Mouse (Mus musculus): ENCODE data around the gene Nxf3. TPM values are rescaled to one million over a fixed set of nuclear protein-coding genes. Genes with fewer than 3 reads are reported as not detected.
A peak's percentile ranks its signal among the peaks of the same experiment; 100 is the strongest.

Nxf3 gene
- polyA plus RNA-seq (2014; fragmentation: Nextera tagmentation; extraction: Ambion mirVana): 0.23 and 0.25 TPM in 2 replicates

DNA sequence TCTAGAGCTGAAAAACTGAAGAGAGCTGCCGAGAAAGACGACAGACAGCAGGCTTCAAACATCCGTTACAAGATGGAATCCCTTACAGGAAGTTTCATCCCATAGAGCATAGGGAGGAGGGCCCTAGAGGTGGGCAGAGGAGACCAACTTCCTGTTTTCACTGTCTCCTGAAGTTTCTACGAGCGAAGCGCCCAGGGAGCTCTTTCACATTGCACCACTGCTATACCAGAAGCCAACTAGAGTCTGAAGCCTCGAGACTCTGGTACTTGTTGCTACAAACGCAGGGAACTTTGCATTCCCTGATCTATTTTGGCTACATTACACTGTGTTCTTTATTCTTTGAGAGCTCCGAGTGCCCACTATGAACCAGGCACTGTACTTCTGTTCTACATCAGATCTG is at the start of gene Nxf3:
Gene Nxf3 (minus strand): TSS at position 101 of the 400 bp plus-strand sequence.
- Histone ChIP-seq H3K36me3 (ENCODE audit: control insufficient read depth, insufficient read depth, low read length) (no peaks in the 10 kb centered on the region), H3K4me1 (replicated peaks; ENCODE audit: control insufficient read depth, insufficient read depth, low read length) (no peaks in the 10 kb centered on the region), H3K4me3 (ENCODE audit: low read depth, low read length) (no peak within 1 kb of the TSS), H3K4me2 (no peak within 1 kb of the TSS), H3K27ac (ENCODE audit: low read depth, low read length) (no peak within 1 kb of the TSS), H3K9me3 (ENCODE audit: control insufficient read depth, low read length) (no peaks in the 10 kb centered on the region), H3K9ac (ENCODE audit: low read depth, low read length) (no peak within 1 kb of the TSS), H3K27me3 (replicated peaks; ENCODE audit: control insufficient read depth, insufficient read depth, low read length) (no peaks in the 10 kb centered on the region)
- DNase-seq (ENCODE audit: low spot score): no peak
- ATAC-seq (replicated peaks; ENCODE audit: low FRiP score): no peak
- WGBS: 76% methylated on average over 9 of the region's 9 CpGs

DNA sequence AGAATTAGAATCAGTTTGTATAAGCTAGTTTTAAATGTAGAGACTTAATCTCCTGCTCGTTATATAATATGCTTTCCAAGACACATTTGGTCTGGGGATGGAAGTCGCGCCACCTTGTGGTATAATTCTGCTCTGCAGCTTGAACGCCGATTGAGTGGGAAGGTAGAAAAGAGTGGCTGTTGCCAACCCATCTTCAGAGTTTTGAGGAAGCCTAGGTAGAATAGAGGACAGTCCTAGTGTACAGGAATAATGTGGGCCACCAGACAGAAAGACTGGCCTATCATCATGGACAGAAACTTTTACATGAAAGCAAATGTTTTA is 42.6 kb upstream of the Nxf3 start:
- H3K27ac ChIP-seq (ENCODE audit: low read depth, low read length): no peak overlapping the region
- no peak overlapping the region for H3K9ac ChIP-seq (ENCODE audit: low read depth, low read length)
- no peak overlapping the region for H3K4me2 ChIP-seq
- no peaks in the 10 kb centered on the region for H3K27me3 ChIP-seq (replicated peaks; ENCODE audit: control insufficient read depth, insufficient read depth, low read length)
- WGBS: 13% methylated on average over 5 of the region's 5 CpGs
- DNase-seq (ENCODE audit: low spot score) (peak; percentile 38), ATAC-seq (replicated peaks; ENCODE audit: low FRiP score) (0 out of 2 replicates have a peak, but pooled peaks have one; percentile 34)
- H3K4me3 ChIP-seq (ENCODE audit: low read depth, low read length): no peak overlapping the region
- H3K9me3 ChIP-seq (ENCODE audit: control insufficient read depth, low read length): no peaks in the 10 kb centered on the region
- H3K36me3 ChIP-seq (ENCODE audit: control insufficient read depth, insufficient read depth, low read length): no peaks in the 10 kb centered on the region
- H3K4me1 ChIP-seq (replicated peaks; ENCODE audit: control insufficient read depth, insufficient read depth, low read length): no peaks in the 10 kb centered on the region

DNA sequence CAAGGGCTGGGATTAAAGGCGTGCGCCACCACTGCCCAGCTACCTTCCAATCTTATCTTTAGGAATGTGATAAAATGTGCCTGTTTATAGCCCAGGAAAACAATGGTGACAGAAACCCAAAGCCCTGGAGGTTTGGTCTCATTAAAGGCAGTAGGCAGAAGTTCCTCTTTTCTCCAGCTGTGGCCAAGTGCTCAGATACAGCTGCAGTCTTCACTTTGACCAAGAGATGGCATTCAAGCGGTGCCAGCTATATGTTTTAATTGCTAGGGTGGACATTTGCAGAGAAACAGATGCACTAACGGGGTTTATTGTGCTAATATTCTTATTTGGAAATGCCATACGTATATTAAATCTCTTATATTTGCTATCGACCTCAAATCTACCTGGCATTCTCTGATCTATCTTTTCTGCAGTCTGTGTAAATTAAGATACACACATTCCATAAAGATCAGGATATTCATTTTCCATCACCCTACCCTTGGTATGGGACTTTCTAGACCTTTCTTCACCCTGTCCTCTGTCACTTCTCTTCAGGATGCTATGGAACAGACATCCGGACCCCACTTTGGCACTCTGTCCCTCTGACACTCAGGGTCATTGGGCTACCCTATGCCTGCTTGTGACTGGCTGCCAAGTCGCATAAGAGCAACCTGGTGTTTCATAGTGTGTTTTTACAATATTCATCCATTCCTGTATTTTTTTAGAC is 42.1 kb upstream of the Nxf3 start:
- Histone ChIP-seq H3K4me3 (ENCODE audit: low read depth, low read length) (no peak overlapping the region), H3K4me1 (replicated peaks; ENCODE audit: control insufficient read depth, insufficient read depth, low read length) (no peaks in the 10 kb centered on the region), H3K27me3 (replicated peaks; ENCODE audit: control insufficient read depth, insufficient read depth, low read length) (no peaks in the 10 kb centered on the region), H3K36me3 (ENCODE audit: control insufficient read depth, insufficient read depth, low read length) (no peaks in the 10 kb centered on the region), H3K9ac (ENCODE audit: low read depth, low read length) (no peak overlapping the region), H3K27ac (ENCODE audit: low read depth, low read length) (no peak overlapping the region), H3K9me3 (ENCODE audit: control insufficient read depth, low read length) (no peaks in the 10 kb centered on the region), H3K4me2 (no peak overlapping the region)
- 58% methylated on average over 8 of the region's 8 CpGs for WGBS
- ATAC-seq (replicated peaks; ENCODE audit: low FRiP score): 0 out of 2 replicates have a peak, but pooled peaks have one; percentile 60
- DNase-seq (ENCODE audit: low spot score): no peak

DNA sequence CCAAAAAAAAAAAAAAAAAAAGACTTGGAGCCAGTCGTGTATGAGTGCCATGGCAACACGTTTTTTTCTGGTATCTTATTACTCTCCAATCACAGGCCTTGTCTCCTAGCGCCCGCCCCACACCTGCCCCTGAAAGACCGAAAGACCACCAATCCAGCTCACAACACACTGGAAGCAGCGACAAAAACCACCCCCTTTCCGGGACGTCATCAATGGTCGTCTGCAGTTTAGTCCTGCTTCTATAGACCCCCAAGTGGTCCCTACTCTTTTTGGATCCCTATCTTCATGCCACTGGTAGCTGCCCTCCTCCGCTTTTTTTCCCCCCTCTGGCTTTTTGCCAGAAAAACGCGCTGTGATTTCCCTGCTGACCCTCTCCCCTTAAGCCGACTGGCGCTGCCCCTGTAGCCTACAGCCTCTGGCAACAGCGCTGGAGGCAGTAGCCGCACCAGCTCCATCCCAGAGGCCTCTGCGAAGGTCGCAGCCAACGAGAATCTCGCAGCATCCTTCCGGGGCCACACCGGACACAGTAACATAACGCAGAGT is 30.4 kb upstream of the Nxf3 start:
- Histone ChIP-seq H3K9ac (ENCODE audit: low read depth, low read length) (no peak overlapping the region), H3K4me3 (ENCODE audit: low read depth, low read length) (peak overlapping the region; percentile 27), H3K27ac (ENCODE audit: low read depth, low read length) (no peak overlapping the region), H3K36me3 (ENCODE audit: control insufficient read depth, insufficient read depth, low read length) (no peaks in the 10 kb centered on the region), H3K4me1 (replicated peaks; ENCODE audit: control insufficient read depth, insufficient read depth, low read length) (no peaks in the 10 kb centered on the region), H3K27me3 (replicated peaks; ENCODE audit: control insufficient read depth, insufficient read depth, low read length) (no peaks in the 10 kb centered on the region; the same call in 1 of the 2 replicates), H3K9me3 (ENCODE audit: control insufficient read depth, low read length) (no peaks in the 10 kb centered on the region), H3K4me2 (peak overlapping the region; percentile 45)
- ATAC-seq (replicated peaks; ENCODE audit: low FRiP score) (peak; percentile 70), DNase-seq (ENCODE audit: low spot score) (peak; percentile 41)
- 21% methylated on average over 23 of the region's 23 CpGs for WGBS

DNA sequence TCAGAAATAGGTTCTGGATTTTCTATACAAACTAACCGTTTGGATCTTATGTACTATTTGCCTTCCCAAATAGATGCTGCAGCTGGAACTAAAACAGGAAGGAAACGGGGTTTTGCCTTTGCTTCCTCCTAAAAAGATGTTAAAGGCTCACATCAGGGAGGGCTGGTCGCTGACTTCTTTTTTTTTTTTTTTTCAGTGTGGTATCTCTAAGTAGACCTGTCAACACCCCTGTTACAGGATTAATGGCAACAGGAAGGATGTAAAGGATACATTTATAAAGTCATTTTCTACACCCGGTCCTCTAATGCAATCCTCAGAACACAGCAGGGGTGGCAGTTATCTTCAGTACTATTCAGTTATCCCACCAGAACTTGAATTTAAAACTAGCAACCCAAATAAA is 30.0 kb upstream of the Nxf3 start:
- no peak for DNase-seq (ENCODE audit: low spot score)
- Histone ChIP-seq H3K27me3 (replicated peaks; ENCODE audit: control insufficient read depth, insufficient read depth, low read length) (no peaks in the 10 kb centered on the region; the same call in 1 of the 2 replicates), H3K36me3 (ENCODE audit: control insufficient read depth, insufficient read depth, low read length) (no peaks in the 10 kb centered on the region), H3K4me2 (no peak overlapping the region), H3K9me3 (ENCODE audit: control insufficient read depth, low read length) (no peaks in the 10 kb centered on the region), H3K9ac (ENCODE audit: low read depth, low read length) (no peak overlapping the region), H3K4me3 (ENCODE audit: low read depth, low read length) (no peak overlapping the region), H3K4me1 (replicated peaks; ENCODE audit: control insufficient read depth, insufficient read depth, low read length) (no peaks in the 10 kb centered on the region), H3K27ac (ENCODE audit: low read depth, low read length) (no peak overlapping the region)
- ATAC-seq (replicated peaks; ENCODE audit: low FRiP score): no peak
- 32% methylated on average over 4 of the region's 4 CpGs for WGBS

DNA sequence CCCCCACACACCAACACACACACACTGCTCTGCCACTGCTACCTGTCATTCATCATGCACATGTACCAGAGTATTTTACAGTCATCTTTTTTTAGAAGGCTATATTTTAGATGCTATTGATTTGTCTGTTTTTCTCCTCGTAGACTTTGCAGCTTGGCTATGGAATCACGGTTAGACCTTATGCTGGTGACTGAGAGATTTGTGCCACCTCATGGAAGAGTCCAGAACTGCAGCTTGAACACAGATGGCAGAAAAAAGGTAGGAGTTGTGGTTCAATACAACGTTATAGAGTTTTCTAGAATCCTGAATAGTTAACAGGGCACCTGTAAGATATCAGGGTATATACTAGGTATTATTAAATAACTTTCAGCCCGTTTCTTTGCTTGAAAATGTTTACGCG is 22.9 kb upstream of the Nxf3 start:
- ATAC-seq (replicated peaks; ENCODE audit: low FRiP score) (no peak), DNase-seq (ENCODE audit: low spot score) (no peak)
- H3K4me2 ChIP-seq: no peak overlapping the region
- WGBS: 36% methylated on average over 6 of the region's 6 CpGs
- H3K4me3 ChIP-seq (ENCODE audit: low read depth, low read length): no peak overlapping the region
- no peaks in the 10 kb centered on the region for H3K36me3 ChIP-seq (ENCODE audit: control insufficient read depth, insufficient read depth, low read length)
- H3K9me3 ChIP-seq (ENCODE audit: control insufficient read depth, low read length): no peaks in the 10 kb centered on the region
- H3K27me3 ChIP-seq (replicated peaks; ENCODE audit: control insufficient read depth, insufficient read depth, low read length): no peaks in the 10 kb centered on the region
- no peak overlapping the region for H3K9ac ChIP-seq (ENCODE audit: low read depth, low read length)
- no peaks in the 10 kb centered on the region for H3K4me1 ChIP-seq (replicated peaks; ENCODE audit: control insufficient read depth, insufficient read depth, low read length)
- H3K27ac ChIP-seq (ENCODE audit: low read depth, low read length): no peak overlapping the region

DNA sequence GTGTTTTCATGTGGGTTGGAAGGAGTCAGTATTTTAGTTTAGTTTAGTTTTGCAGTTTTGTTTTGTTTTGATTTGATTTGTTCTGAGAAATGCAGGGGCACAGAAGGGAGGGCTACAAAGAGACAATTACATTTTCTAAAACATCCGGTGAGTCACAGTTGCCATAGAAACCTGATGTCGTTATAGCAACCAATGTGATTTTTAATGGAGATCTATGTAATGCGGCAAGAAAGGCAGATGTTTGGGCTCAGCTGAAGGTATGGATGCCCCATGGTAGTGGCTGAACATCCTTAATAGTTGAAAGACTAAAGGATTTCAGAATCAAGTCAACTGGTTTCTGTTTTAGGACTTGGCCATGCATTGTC is 19.7 kb upstream of the Nxf3 start:
- Histone ChIP-seq H3K27ac (ENCODE audit: low read depth, low read length) (no peak overlapping the region), H3K4me2 (no peak overlapping the region), H3K36me3 (ENCODE audit: control insufficient read depth, insufficient read depth, low read length) (no peaks in the 10 kb centered on the region), H3K27me3 (replicated peaks; ENCODE audit: control insufficient read depth, insufficient read depth, low read length) (no peaks in the 10 kb centered on the region), H3K4me1 (replicated peaks; ENCODE audit: control insufficient read depth, insufficient read depth, low read length) (no peaks in the 10 kb centered on the region), H3K9ac (ENCODE audit: low read depth, low read length) (no peak overlapping the region), H3K4me3 (ENCODE audit: low read depth, low read length) (no peak overlapping the region), H3K9me3 (ENCODE audit: control insufficient read depth, low read length) (no peaks in the 10 kb centered on the region)
- no peak for DNase-seq (ENCODE audit: low spot score)
- ATAC-seq (replicated peaks; ENCODE audit: low FRiP score): no peak
- 63% methylated on average over 3 of the region's 3 CpGs for WGBS

DNA sequence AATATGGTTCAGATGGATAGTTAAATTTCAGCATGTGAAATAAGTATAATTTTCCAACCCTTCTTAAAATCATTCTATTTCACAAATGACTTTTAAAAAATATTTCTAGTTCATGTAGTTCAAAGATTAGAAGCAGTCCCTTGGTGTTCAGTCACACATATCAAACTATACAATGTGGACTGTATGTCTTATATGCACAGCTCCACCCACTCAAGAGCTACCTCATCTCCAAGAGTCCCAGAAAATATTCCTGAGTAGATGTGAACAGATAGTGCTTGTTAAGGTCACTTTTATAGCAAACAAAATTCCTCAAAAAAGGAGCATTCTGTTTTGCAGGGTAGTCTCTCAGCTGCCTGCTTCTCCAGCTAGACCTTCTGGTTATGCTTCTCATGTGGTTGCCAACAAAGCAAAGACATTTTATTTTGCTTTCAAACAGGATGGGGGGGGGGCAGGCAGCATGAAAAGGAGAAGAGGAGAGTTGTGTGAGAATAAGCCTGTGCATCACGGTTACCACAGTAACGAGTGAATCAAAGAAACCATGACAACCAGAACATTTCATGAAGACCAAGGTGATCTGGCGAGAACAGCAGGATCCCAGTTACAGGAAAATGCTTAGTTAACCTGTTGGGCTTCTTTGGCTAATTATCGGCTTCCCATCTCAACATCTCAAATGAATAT is 19.1 kb upstream of the Nxf3 start:
- H3K4me1 ChIP-seq (replicated peaks; ENCODE audit: control insufficient read depth, insufficient read depth, low read length): no peaks in the 10 kb centered on the region
- H3K9ac ChIP-seq (ENCODE audit: low read depth, low read length): no peak overlapping the region
- no peak overlapping the region for H3K4me2 ChIP-seq
- H3K27me3 ChIP-seq (replicated peaks; ENCODE audit: control insufficient read depth, insufficient read depth, low read length): no peaks in the 10 kb centered on the region
- ATAC-seq (replicated peaks; ENCODE audit: low FRiP score): no peak
- no peak for DNase-seq (ENCODE audit: low spot score)
- WGBS: 70% methylated on average over 4 of the region's 4 CpGs
- no peak overlapping the region for H3K4me3 ChIP-seq (ENCODE audit: low read depth, low read length)
- no peaks in the 10 kb centered on the region for H3K9me3 ChIP-seq (ENCODE audit: control insufficient read depth, low read length)
- no peaks in the 10 kb centered on the region for H3K36me3 ChIP-seq (ENCODE audit: control insufficient read depth, insufficient read depth, low read length)
- H3K27ac ChIP-seq (ENCODE audit: low read depth, low read length): no peak overlapping the region

DNA sequence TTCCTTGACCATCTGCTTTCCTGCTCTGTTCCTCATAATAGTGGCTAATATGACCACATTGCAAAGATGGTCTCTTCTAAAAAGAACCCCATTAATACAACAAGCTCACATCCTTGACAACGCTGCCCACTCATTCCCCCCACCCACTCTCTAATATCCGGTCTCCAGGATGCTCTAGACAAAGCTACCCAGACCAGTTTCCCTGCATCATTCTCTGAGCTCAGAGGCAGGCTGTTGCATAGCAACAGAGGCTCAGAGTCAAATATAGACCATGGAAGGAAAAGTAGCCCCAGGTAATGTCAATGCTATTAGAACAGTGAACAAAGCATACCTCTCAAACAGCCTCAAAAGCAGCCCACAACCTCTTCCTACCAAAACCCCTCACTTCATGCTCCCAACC is 9.4 kb upstream of the Nxf3 start:
- Histone ChIP-seq H3K4me3 (ENCODE audit: low read depth, low read length) (no peak overlapping the region), H3K27ac (ENCODE audit: low read depth, low read length) (no peak overlapping the region), H3K9me3 (ENCODE audit: control insufficient read depth, low read length) (no peaks in the 10 kb centered on the region), H3K36me3 (ENCODE audit: control insufficient read depth, insufficient read depth, low read length) (no peaks in the 10 kb centered on the region), H3K4me1 (replicated peaks; ENCODE audit: control insufficient read depth, insufficient read depth, low read length) (no peaks in the 10 kb centered on the region), H3K9ac (ENCODE audit: low read depth, low read length) (no peak overlapping the region), H3K4me2 (no peak overlapping the region), H3K27me3 (replicated peaks; ENCODE audit: control insufficient read depth, insufficient read depth, low read length) (no peaks in the 10 kb centered on the region)
- WGBS: 56% methylated on average over 2 of the region's 2 CpGs
- DNase-seq (ENCODE audit: low spot score) (no peak), ATAC-seq (replicated peaks; ENCODE audit: low FRiP score) (no peak)
